Mouse (Mus musculus): ENCODE data around the gene Zkscan4. TPM values are rescaled to one million over a fixed set of nuclear protein-coding genes. Genes with fewer than 3 reads are reported as not detected.
"Not testable (repeated sequence)": the region's sequence is repeated elsewhere in the genome, so short reads cannot be mapped to it uniquely, and the experiment has no call there.

Gene Zkscan4
- polyA plus RNA-seq, 1 experiment from 2014 or later: 11.0 TPM

GRCm38 (mm10) chr13:21467336-21467735 is 11.4 kb upstream of the Zkscan4 start:
- Histone ChIP-seq H3K27ac (replicated peaks) (no peak overlapping the region), H3K9ac (replicated peaks) (no peak overlapping the region), H3K4me3 (peak overlapping the region; percentile 54; the same call in 1 of the 2 replicates), H3K4me2 (replicated peaks) (no peak overlapping the region), H3K36me3 (no peaks in the 10 kb centered on the region), H3K4me1 (no peaks in the 10 kb centered on the region; the same call in 1 of the 2 replicates), H3K9me3 (no peaks in the 10 kb centered on the region), H3K27me3 (peaks cover 11% of the 10 kb centered on the region)
- WGBS: 89% methylated on average over 10 of the region's 10 CpGs
- ATAC-seq (replicated peaks): no peak

DNA sequence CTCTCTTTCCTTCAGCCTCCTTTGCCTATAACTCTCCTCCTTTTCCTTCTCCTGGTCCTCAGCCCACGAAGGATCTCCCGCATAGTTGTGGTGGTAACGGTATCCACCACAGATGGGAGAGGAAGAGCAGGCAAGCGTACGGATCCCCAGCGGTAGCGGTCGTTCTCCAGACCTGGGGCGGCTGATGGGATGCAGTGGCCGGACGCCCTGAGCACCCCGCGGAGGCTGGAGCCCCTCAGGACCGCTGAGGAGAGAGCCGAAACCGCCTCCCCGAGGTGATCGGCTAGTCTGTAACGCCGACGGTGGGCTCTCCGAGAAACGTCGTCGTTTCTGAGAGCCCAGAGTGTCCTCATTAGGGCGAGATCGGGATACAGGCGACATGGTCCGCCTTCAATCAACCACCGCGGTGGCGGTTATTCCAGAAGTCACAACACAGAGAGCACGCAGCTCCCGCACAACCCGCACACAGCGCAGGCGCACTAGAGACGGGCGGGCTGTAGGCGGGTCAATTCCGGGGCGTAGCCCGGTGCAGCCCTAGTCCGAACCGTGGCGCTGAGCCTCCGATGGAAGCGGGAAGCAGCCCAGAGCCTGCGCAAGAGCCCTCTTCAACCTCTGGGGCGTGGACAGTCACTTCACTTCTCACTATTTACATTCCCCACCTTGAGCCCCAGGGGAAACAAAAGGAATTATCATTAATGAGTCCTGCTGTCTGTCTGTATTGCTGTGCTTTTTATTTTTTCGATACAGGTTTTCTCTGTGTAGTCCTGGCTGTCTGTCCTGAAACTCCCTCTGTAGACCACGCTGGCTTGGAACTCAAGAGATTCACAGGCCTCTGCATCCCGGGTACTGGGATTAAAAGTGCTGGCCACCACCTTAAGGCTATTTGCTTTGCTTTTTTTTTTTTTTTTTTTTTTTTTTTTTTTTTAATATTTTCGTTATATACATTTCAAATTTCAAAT is 10.4 kb upstream of the Zkscan4 start, which contains the start of gene Nkapl:
Gene Nkapl (minus strand): TSS at position 449 of the 959 bp plus-strand sequence.
- under 1% methylated on average over 54 of the region's 54 CpGs for WGBS
- Histone ChIP-seq H3K4me1 (no peaks in the 10 kb centered on the region; the same call in 1 of the 2 replicates), H3K9ac (replicated peaks) (peak within 1 kb of the TSS; percentile 62), H3K27ac (replicated peaks) (peak within 1 kb of the TSS; percentile 53), H3K4me2 (replicated peaks) (peak within 1 kb of the TSS; percentile 70), H3K4me3 (peak within 1 kb of the TSS; percentile 54), H3K36me3 (no peaks in the 10 kb centered on the region), H3K27me3 (peaks cover 11% of the 10 kb centered on the region), H3K9me3 (no peaks in the 10 kb centered on the region)
- peak; percentile 99 for ATAC-seq (replicated peaks)

- Histone ChIP-seq H3K27ac (replicated peaks) (no peak overlapping the region), H3K4me2 (replicated peaks) (peak overlapping the region; percentile 70), H3K4me3 (peak overlapping the region; percentile 54), H3K4me1 (no peaks in the 10 kb centered on the region; the same call in 1 of the 2 replicates), H3K36me3 (no peaks in the 10 kb centered on the region), H3K9ac (replicated peaks) (no peak overlapping the region), H3K9me3 (no peaks in the 10 kb centered on the region), H3K27me3 (peaks cover 11% of the 10 kb centered on the region)
- ATAC-seq (replicated peaks): 0 out of 2 replicates have a peak, but pooled peaks have one; percentile 8
- WGBS: 15% methylated on average over 9 of the region's 9 CpGs
Measured at GRCm38 (mm10) chr13:21469097-21469496, 9.6 kb upstream of the Zkscan4 start.

GRCm38 (mm10) chr13:21472427-21472826 is 6.3 kb upstream of the Zkscan4 start:
- no peak overlapping the region for H3K9ac ChIP-seq (replicated peaks)
- WGBS: 20% methylated on average over 4 of the region's 4 CpGs
- no peaks in the 10 kb centered on the region; the same call in 1 of the 2 replicates for H3K4me1 ChIP-seq
- H3K9me3 ChIP-seq: no peaks in the 10 kb centered on the region
- H3K36me3 ChIP-seq: no peaks in the 10 kb centered on the region
- no peak overlapping the region for H3K4me3 ChIP-seq
- H3K27me3 ChIP-seq: peaks cover 11% of the 10 kb centered on the region
- no peak overlapping the region for H3K4me2 ChIP-seq (replicated peaks)
- H3K27ac ChIP-seq (replicated peaks): no peak overlapping the region
- ATAC-seq (replicated peaks): no peak

DNA sequence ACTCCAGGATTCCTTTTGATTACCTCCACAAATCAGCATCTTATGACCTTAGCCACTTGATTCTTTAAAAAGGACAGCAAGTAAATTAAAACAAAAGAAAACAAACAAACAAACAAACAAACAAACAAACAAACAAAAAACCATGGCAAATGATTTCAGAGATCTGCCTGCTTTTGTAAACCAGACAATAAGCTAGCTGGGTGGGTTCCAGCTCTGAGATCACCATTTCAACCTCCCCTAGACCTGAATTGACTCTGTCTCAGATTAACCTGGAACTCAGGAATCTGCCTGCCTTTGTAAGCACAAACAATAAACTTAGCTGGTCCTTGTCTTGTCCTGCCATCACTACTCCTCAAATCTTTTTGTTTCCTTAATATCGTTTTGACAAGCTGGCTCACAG is 8.2 kb downstream of the Zkscan4 start:
- Histone ChIP-seq H3K27ac (replicated peaks) (no peak overlapping the region), H3K4me3 (no peak overlapping the region), H3K9ac (replicated peaks) (no peak overlapping the region), H3K27me3 (no peaks in the 10 kb centered on the region), H3K9me3 (no peaks in the 10 kb centered on the region), H3K4me1 (no peaks in the 10 kb centered on the region), H3K4me2 (replicated peaks) (no peak overlapping the region), H3K36me3 (peaks cover 25% of the 10 kb centered on the region)
- WGBS: 93% methylated on average over 1 of the region's 1 CpGs
- no peak for ATAC-seq (replicated peaks)

- 91% methylated on average over 5 of the region's 5 CpGs for WGBS
- H3K4me2 ChIP-seq (replicated peaks): no peak overlapping the region
Measured at GRCm38 (mm10) chr13:21492847-21493246, 14.1 kb downstream of the Zkscan4 start.

GRCm38 (mm10) chr13:21495080-21495479 is 16.4 kb downstream of the Zkscan4 start, which contains the start of gene AK157302:
Gene AK157302 (plus strand): TSS chr13:21495223.
- no peaks in the 10 kb centered on the region for H3K27me3 ChIP-seq
- H3K4me1 ChIP-seq: no peaks in the 10 kb centered on the region
- no peak within 1 kb of the TSS for H3K4me2 ChIP-seq (replicated peaks)
- ATAC-seq (replicated peaks): no peak
- no peaks in the 10 kb centered on the region for H3K9me3 ChIP-seq
- H3K27ac ChIP-seq (replicated peaks): no peak within 1 kb of the TSS
- no peaks in the 10 kb centered on the region for H3K36me3 ChIP-seq
- no peak within 1 kb of the TSS for H3K9ac ChIP-seq (replicated peaks)
- 96% methylated on average over 21 of the region's 21 CpGs for WGBS
- H3K4me3 ChIP-seq: no peak within 1 kb of the TSS

More at GRCm38 (mm10) chr13:21492847-21493246, 14.1 kb downstream of the Zkscan4 start:
- no peaks in the 10 kb centered on the region for H3K27me3 ChIP-seq
- no peak for ATAC-seq (replicated peaks)
- no peak overlapping the region for H3K27ac ChIP-seq (replicated peaks)
- H3K4me1 ChIP-seq: no peaks in the 10 kb centered on the region
- H3K36me3 ChIP-seq: no peaks in the 10 kb centered on the region
- H3K9ac ChIP-seq (replicated peaks): no peak overlapping the region
- H3K9me3 ChIP-seq: no peaks in the 10 kb centered on the region
- no peak overlapping the region for H3K4me3 ChIP-seq

DNA sequence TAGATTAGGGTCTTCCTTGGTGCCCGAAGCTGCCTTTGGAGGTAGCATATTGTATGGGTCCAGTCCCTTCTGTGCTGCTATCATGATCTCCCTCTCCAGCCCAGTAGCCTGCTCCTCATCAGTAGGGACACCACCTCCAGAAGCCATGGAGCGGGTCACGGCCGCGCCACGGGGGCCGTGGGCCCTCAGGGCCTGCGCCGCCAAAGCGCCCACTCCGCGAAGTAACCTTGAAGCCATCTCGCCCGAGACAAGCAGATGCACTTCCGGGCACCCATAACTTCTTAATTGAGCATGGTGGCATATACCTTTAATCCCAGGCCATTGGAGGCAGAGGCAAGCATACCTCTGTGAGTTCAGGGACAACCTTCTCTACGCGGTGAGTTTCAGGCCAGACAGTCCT is 22.5 kb downstream of the Zkscan4 start, which contains the start of gene Gm11273:
Gene Gm11273 (minus strand): TSS at position 237 of the 400 bp plus-strand sequence.
- H3K4me2 ChIP-seq (replicated peaks); ATAC-seq (replicated peaks); H3K9me3 ChIP-seq; H3K4me3 ChIP-seq; H3K9ac ChIP-seq (replicated peaks); H3K27ac ChIP-seq (replicated peaks); H3K4me1 ChIP-seq; H3K27me3 ChIP-seq; H3K36me3 ChIP-seq: not testable (repeated sequence)
- 97% methylated on average over 17 of the region's 17 CpGs for WGBS

DNA sequence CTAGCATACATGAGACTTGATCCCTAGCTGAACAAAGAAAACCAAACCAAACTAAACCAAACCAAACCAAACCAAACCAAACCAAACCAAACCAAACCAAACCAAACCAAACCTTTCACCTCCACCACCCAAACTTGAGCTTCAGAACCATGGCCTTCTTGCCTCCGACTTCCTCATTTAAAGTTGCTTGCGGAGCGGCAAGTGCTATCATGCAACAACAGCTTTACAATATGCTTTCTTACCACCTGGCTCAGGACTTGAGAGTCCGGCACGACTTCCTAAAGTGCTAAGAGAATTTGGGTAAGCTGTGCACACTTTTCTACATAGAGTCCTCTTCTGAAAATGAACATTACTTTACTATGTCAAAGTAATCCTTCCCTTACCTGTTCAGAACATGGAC is 23.6 kb downstream of the Zkscan4 start:
- Histone ChIP-seq H3K4me1 (peaks cover 7% of the 10 kb centered on the region; the same call in 1 of the 2 replicates), H3K9me3 (no peaks in the 10 kb centered on the region), H3K4me3 (no peak overlapping the region), H3K36me3 (no peaks in the 10 kb centered on the region), H3K27me3 (no peaks in the 10 kb centered on the region), H3K27ac (replicated peaks) (no peak overlapping the region), H3K4me2 (replicated peaks) (no peak overlapping the region), H3K9ac (replicated peaks) (no peak overlapping the region)
- WGBS: 93% methylated on average over 5 of the region's 5 CpGs
- no peak for ATAC-seq (replicated peaks)

- ATAC-seq (replicated peaks): peak; percentile 100
- peak overlapping the region; percentile 56 for H3K4me2 ChIP-seq (replicated peaks)
- H3K4me3 ChIP-seq: peak overlapping the region; percentile 60
- peak overlapping the region; percentile 72 for H3K9ac ChIP-seq (replicated peaks)
- H3K4me1 ChIP-seq: peaks cover 7% of the 10 kb centered on the region; the same call in 1 of the 2 replicates
- WGBS: under 1% methylated on average over 21 of the region's 21 CpGs
- H3K36me3 ChIP-seq: no peaks in the 10 kb centered on the region
- H3K9me3 ChIP-seq: no peaks in the 10 kb centered on the region
- peak overlapping the region; percentile 80 for H3K27ac ChIP-seq (replicated peaks)
- no peaks in the 10 kb centered on the region for H3K27me3 ChIP-seq
Measured at GRCm38 (mm10) chr13:21506221-21506649, 27.5 kb downstream of the Zkscan4 start.

GRCm38 (mm10) chr13:21530136-21530535 is 51.4 kb downstream of the Zkscan4 start:
- no peaks in the 10 kb centered on the region for H3K9me3 ChIP-seq
- H3K36me3 ChIP-seq: peaks cover 14% of the 10 kb centered on the region
- ATAC-seq (replicated peaks): no peak
- H3K9ac ChIP-seq (replicated peaks): peak overlapping the region; percentile 25; the same call in 1 of the 2 replicates
- WGBS: 50% methylated on average over 7 of the region's 7 CpGs
- peaks cover 8% of the 10 kb centered on the region for H3K4me1 ChIP-seq
- peak overlapping the region; percentile 82 for H3K4me3 ChIP-seq
- H3K4me2 ChIP-seq (replicated peaks): peak overlapping the region; percentile 77
- no peak overlapping the region for H3K27ac ChIP-seq (replicated peaks)
- H3K27me3 ChIP-seq: no peaks in the 10 kb centered on the region

- peak; percentile 100 for ATAC-seq (replicated peaks)
- WGBS: under 1% methylated on average over 39 of the region's 39 CpGs
- Histone ChIP-seq H3K27me3 (no peaks in the 10 kb centered on the region), H3K36me3 (peaks cover 10% of the 10 kb centered on the region), H3K27ac (replicated peaks) (peak within 1 kb of the TSS; percentile 88), H3K9ac (replicated peaks) (peak within 1 kb of the TSS; percentile 92), H3K9me3 (no peaks in the 10 kb centered on the region), H3K4me1 (peaks cover 8% of the 10 kb centered on the region), H3K4me2 (replicated peaks) (peak within 1 kb of the TSS; percentile 77), H3K4me3 (peak within 1 kb of the TSS; percentile 82)
Measured at GRCm38 (mm10) chr13:21530781-21531201, 52.1 kb downstream of the Zkscan4 start, which contains the start of gene Zkscan8. Gene Zkscan8 (minus strand): TSS chr13:21531120.
